Mouse (Mus musculus) frontal cortex, postnatal 25 days (tissue): ENCODE measurements around the gene Pcdh17.

Experiments
- DNase-seq, 2 experiments: peaks; one replicate each; pipeline ENCODE4 v3.0.0; 2022; ENCODE audit warnings: low spot score in 2 of 2

Gene Pcdh17

DNA sequence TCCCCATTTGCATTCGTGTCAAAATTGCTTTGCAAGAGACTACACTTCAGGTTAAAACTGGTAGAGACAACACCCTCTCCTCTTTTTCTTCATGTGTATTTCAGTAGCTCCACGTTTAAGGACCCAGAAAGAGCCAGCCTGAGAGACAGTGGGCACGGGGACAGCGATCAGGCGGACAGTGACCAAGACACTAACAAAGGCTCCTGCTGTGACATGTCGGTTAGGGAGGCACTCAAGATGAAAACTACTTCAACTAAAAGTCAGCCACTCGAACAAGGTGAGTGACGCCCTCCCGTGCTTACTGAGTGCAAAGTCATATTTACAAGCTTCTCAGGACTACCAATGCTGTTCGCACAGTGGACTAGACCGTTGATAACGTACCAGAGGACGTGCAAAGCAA, 34.0 kb downstream of the Pcdh17 start:
- DNase-seq = no peak

GRCm38 (mm10) chr14:84480546-84480945, 37.2 kb downstream of the Pcdh17 start:
- no peak for DNase-seq

DNA sequence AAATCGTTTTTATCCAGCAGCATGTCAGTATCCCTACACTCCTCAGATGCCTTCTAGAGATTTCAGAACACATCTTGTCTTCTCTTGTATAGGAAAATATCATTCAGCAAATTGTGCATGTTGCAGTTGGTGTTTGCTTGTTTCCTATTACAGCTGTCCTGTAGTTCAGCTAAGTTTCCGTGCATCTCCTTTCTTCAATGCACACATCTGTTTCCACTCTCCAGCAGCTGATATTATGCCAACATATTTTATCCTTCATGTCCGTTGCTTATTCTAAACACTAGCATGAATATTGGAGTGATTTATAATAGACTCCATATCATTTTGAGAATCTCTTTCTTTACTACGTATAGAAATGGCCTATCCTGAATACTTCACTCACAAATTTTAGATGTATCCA, 41.0 kb downstream of the Pcdh17 start:
- no peak for DNase-seq

GRCm38 (mm10) chr14:84511010-84511409, 67.6 kb downstream of the Pcdh17 start:
- DNase-seq = no peak

DNA sequence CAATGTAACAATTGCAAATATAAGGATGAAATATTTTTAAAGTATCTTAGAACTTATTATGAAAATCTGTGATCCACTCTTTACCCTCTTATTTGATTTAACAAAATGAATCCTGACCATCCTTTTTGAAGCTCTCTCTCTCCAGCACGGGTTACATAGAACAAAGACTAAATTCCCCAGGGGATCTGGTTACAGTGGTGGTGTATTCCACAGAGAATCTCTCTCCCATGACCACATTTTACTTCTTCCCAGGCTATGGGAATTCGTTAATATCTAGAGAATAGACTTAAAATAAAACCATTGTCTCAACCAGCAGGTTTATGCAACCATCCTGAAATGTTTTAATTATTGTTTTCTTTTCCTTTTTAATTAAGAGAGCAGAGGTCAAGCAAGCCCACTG, 89.0 kb downstream of the Pcdh17 start:
- no peak for DNase-seq

DNA sequence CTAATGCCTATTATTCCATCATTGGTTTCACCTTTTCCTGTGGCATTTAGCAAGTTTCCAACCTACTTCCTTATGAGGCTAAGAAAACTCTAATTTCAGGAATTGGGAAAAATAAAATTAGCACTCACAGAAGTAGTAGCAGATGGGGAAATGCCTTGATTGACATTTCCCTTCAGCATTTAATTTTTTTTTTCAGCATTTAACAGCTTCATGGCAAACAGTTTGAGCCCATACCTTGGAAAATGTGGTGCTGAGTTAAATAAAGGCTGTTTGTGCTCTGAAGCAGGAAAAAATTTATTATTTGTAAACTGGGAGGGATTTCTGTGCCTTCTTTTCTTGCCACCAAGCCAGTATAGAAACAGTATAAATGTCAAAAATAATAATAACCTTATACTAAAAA, 91.9 kb downstream of the Pcdh17 start:
- DNase-seq = no peak

- no peak for DNase-seq
Observed at GRCm38 (mm10) chr14:84541838-84542237, 98.5 kb downstream of the Pcdh17 start.

GRCm38 (mm10) chr14:84545968-84546367, 102.6 kb downstream of the Pcdh17 start:
- no peak for DNase-seq

DNA sequence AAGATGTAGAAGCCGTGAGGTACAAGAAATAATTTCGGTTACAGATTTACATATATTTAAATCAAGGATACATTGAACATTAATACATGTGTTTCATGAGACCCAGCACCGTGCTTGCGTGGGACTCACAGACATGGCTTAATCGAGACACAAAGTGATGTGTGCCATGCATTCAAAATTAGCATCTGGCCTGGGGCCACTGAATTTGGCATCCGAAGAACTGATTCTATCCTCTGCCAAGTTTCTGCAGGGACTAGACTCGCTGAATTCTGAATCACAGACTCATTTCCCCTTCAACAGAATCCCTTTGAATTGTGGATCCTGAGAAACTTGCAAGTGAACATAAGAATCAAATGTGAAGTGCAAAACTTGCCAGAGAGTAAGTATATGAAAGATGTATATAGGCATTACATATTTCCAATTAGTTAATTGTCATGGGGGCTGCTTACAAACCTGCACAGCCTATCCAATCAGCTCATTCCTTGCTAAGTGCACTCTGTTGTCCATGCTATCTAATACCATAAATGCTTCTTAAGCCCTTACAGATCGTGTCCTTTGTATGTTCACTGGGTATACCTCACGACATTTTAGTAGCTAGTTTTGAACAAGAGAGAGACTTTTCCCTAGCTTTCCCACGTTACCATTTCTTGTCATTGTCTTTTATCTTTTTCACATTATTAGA, 104.3 kb downstream of the Pcdh17 start:
- DNase-seq = peak; percentile 28 to 47

- no peak for DNase-seq
Observed at GRCm38 (mm10) chr14:84551546-84551945, 108.2 kb downstream of the Pcdh17 start.

GRCm38 (mm10) chr14:84571071-84571470, 127.7 kb downstream of the Pcdh17 start:
- DNase-seq = no peak
